Mouse (Mus musculus) thymus, adult 2 months (tissue): ENCODE results near the gene Slc16a10.
"Not testable (repeated sequence)": the region's sequence is repeated elsewhere in the genome, so short reads cannot be mapped to it uniquely, and the experiment has no call there.

Experiments
- CTCF ChIP-seq: fragments of 200-500 bp; IDR thresholded peaks from 2 replicates; pipeline ENCODE4 v1.5.1; 2012; ENCODE audit warnings: mild to moderate bottlenecking, control low read depth, low read length, moderate library complexity, borderline replicate concordance; ENCODE audit not compliant: control insufficient read depth, poor library complexity, insufficient read depth; ENCODE audit errors: extremely low read depth
- POLR2A ChIP-seq: fragments of 200-500 bp; IDR thresholded peaks from 2 replicates; pipeline ENCODE4 v1.6.1; 2012; ENCODE audit warnings: mild to moderate bottlenecking, low read length, control low read depth, moderate library complexity; ENCODE audit not compliant: control insufficient read depth, poor library complexity, insufficient read depth; ENCODE audit errors: extremely low read depth

DNA sequence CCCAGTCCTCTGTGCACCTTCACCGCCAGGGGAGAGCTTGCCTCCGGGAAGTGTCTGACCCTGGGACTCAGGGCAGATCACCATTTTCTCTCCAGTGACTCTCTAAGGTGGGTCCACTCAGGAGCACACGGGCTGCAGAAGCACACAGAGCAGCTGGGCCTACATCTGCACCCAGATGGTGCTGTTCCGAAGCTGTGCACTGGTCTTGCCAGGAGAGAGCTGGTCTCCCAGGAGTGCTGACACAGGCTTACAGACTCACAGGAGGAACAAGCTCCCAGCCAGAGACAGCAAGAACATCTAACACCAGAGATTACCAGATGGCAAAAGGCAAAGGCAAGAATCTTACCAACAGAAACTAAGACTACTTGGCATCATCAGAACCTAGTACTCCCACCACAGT is 133.2 kb downstream of the Slc16a10 start:
- not testable (repeated sequence) for TF ChIP-seq CTCF, POLR2A
